In genomic region chr2:132512977-132513351, GRCm38 (mm10) we compare ENCODE assay signal across 12 mouse cellular contexts.
DNase-seq lines count a peak whose midpoint lies in the region; ATAC-seq lines count a peak whose summit lies in the region.
"Had no signal": no experiment of that assay in that cellular context is flagged by ENCODE, and none has a peak within 500 bp of the region (broad histone marks: within the 10 kb centered on the region; RNA-seq: fewer than 3 reads in every experiment).

No protein-coding gene starts in this region.

- ATAC-seq in liver, embryonic 11.5 days (replicated peaks; ENCODE audit: low FRiP score): no peak
- ATAC-seq in limb, embryonic 13.5 days (ENCODE audit: low FRiP score, low read depth): no peak
- ATAC-seq: forebrain, embryonic 14.5 days had no signal

- no peaks in the 10 kb centered on the region for H3K27me3 ChIP-seq in heart, embryonic 10.5 days (ENCODE audit: insufficient read depth, poor library complexity, severe bottlenecking)
- H3K27me3 ChIP-seq in liver, embryonic 11.5 days (replicated peaks; ENCODE audit: control insufficient read depth, insufficient read depth, low read length): no peaks in the 10 kb centered on the region
- peaks cover 5% of the 10 kb centered on the region for H3K27me3 ChIP-seq in limb, embryonic 13.5 days

- DNase-seq in heart, embryonic 10.5 days (ENCODE audit: low spot score): no peak
- no peak for DNase-seq in heart, postnatal 25 days (ENCODE audit: low spot score)
- DNase-seq in liver, embryonic 11.5 days (ENCODE audit: low spot score): no peak
- DNase-seq in liver: no peak
- DNase-seq in MEL-GATA-1-ER (ENCODE audit: extremely low read depth, low read depth): peak; percentile 9
- DNase-seq in embryo, embryonic 9.5 days (ENCODE audit: extremely low spot score): no peak
- no peak for DNase-seq in adrenal gland, postnatal 25 days
- DNase-seq: adrenal gland, postnatal 10 days; kidney, adult 8-10 months; lung, postnatal 10 days had no signal

- H3K36me3 ChIP-seq in heart, embryonic 10.5 days: no peaks in the 10 kb centered on the region
- H3K36me3 ChIP-seq in liver, embryonic 11.5 days (ENCODE audit: control insufficient read depth, insufficient read depth, low read length): no peaks in the 10 kb centered on the region
- no peaks in the 10 kb centered on the region for H3K36me3 ChIP-seq in limb, embryonic 13.5 days

- WGBS in heart, embryonic 10.5 days: 76% methylated on average over 11 of the region's 11 CpGs
- WGBS in liver, embryonic 11.5 days: 46% methylated on average over 11 of the region's 11 CpGs
- WGBS in limb, embryonic 13.5 days: 52% methylated on average over 11 of the region's 11 CpGs

- peak overlapping the region; percentile 39 for H3K4me3 ChIP-seq in heart, embryonic 10.5 days
- H3K4me3 ChIP-seq in liver, embryonic 11.5 days (ENCODE audit: low read depth, low read length): peak overlapping the region; percentile 29
- H3K4me3 ChIP-seq in limb, embryonic 13.5 days: no peak overlapping the region

- intact Hi-C loops in heart, postnatal 25 days (cut with DNase I): loop anchor here (10.0 kb wide), 1 partner anchor 302 kb away; the partner anchor contains the start of genes Mcm8 and Trmt6

- H3K9ac ChIP-seq in liver, embryonic 11.5 days (ENCODE audit: low read depth, low read length): peak overlapping the region; percentile 57
- no peak overlapping the region for H3K9ac ChIP-seq in limb, embryonic 13.5 days

- H3K27ac ChIP-seq in heart, embryonic 10.5 days: 0 out of 2 replicates have a peak overlapping the region, but pooled peaks have one; percentile 67
- H3K27ac ChIP-seq in liver, embryonic 11.5 days (ENCODE audit: low read depth, low read length): peak overlapping the region; percentile 88
- H3K27ac ChIP-seq in limb, embryonic 13.5 days: no peak overlapping the region

- no peaks in the 10 kb centered on the region for H3K9me3 ChIP-seq in heart, embryonic 10.5 days
- H3K9me3 ChIP-seq in liver, embryonic 11.5 days (ENCODE audit: control insufficient read depth, low read length): no peaks in the 10 kb centered on the region
- H3K9me3 ChIP-seq in limb, embryonic 13.5 days: no peaks in the 10 kb centered on the region

- peaks cover 12% of the 10 kb centered on the region for H3K4me1 ChIP-seq in heart, embryonic 10.5 days
- peaks cover 22% of the 10 kb centered on the region for H3K4me1 ChIP-seq in liver, embryonic 11.5 days (replicated peaks; ENCODE audit: control insufficient read depth, insufficient read depth, low read length)
- H3K4me1 ChIP-seq in limb, embryonic 13.5 days: no peaks in the 10 kb centered on the region

- peak overlapping the region; percentile 76 for H3K4me2 ChIP-seq in liver, embryonic 11.5 days
- peak overlapping the region; percentile 28; the same call in 1 of the 2 replicates for H3K4me2 ChIP-seq in limb, embryonic 13.5 days (replicated peaks)
